Mouse (Mus musculus): ENCODE measurements at regions not wholly inside any gene's neighbourhood (a gene's known extent, or its start where the extent isn't known, plus 50 kb on each side); places are given as distances from the start of the nearest gene placed in this dataset.
A peak's percentile ranks its signal among the peaks of the same experiment; 100 is the strongest.

- DNase-seq (ENCODE audit: low spot score) = no peak
Observed at GRCm38 (mm10) chr15:45266620-45267263, 5132.6 kb downstream of the 9330182O14Rik start.

GRCm38 (mm10) chr15:45273677-45274076 lies 5139.5 kb downstream of the 9330182O14Rik start:
- DNase-seq (ENCODE audit: low spot score) = peak; percentile 22

GRCm38 (mm10) chr15:45321628-45322027 lies 5187.5 kb downstream of the 9330182O14Rik start:
- DNase-seq (ENCODE audit: low spot score) = no peak

- no peak for DNase-seq (ENCODE audit: low spot score)
Observed at GRCm38 (mm10) chr15:45350496-45350895, 5216.3 kb downstream of the 9330182O14Rik start.

All from retina, embryonic 14.5 days (tissue).